Mouse (Mus musculus): ENCODE data around the gene Cd2ap. TPM values are rescaled to one million over a fixed set of nuclear protein-coding genes. Genes with fewer than 3 reads are reported as not detected.

The Cd2ap gene
- total RNA-seq, 2 experiments from 2014 or later = 56.4 to 70.1 TPM

- DNase-seq = no peak
Observed at GRCm38 (mm10) chr17:42863186-42863585, 13.3 kb downstream of the Cd2ap start.

DNA sequence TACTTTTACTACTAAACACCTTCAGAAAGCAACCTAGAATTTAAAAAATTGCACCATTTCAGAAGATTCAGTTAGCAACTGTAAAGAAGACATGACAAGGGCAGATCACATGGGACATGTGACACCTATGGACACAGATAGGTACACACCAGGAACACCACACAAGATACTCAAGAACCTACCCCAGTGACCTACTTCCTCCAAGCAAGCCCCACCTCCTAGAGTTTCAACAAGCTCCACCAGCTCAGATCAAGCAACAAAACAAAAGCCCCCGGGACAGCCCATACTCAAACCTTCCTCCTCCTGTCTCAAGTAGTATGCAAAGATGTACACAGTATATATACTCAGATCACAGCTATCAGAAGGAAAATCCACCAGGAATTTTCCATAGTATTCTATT lies 16.1 kb downstream of the Cd2ap start:
- no peak for DNase-seq

DNA sequence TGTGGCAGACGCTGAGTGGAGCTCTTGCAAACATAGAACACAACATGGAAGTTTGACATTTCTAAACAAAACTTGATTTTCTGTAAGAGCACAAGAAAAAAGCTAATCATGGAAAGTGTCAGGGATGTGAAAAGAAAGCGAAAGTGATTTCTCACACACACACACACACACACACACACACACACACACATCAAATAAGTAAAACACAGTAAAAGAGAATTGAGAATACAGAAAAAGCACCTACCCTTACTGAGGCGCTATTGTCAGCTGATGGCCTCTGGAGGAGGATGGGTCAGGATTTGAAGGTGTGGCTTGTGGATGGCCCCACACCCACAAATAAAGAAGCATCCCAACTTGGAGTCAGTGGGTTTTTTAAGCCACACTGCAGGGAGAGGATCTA lies 19.0 kb downstream of the Cd2ap start:
- no peak for DNase-seq

- no peak for DNase-seq
Observed at GRCm38 (mm10) chr17:42847108-42847507, 29.4 kb downstream of the Cd2ap start.

GRCm38 (mm10) chr17:42837193-42837592 lies 39.3 kb downstream of the Cd2ap start:
- no peak for DNase-seq

- no peak for DNase-seq
Observed at GRCm38 (mm10) chr17:42822787-42823186, 53.7 kb downstream of the Cd2ap start.

DNA sequence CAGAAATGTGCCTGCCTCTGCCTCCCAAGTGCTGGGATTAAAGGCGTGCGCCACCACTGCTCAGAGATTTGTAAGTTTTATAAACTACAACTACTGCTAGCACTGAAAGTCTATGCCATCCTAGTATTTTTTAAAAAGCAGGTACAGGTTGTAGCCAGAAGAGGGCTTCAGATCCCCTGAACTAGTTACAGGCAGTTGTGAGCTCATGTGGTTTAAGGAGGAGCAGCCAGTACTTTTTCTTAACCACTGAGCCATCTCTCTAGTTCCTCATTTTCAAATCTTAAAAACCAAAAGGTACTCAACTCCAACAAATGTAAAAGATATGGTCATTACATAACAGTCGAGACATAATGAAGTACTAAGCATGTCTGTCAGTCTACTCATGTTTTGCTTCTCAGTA lies 61.1 kb downstream of the Cd2ap start:
- no peak for DNase-seq

- no peak for DNase-seq
Observed at GRCm38 (mm10) chr17:42792412-42792975, 84.0 kb downstream of the Cd2ap start.

GRCm38 (mm10) chr17:42790787-42791186 lies 85.7 kb downstream of the Cd2ap start:
- DNase-seq = no peak

GRCm38 (mm10) chr17:42789723-42790122 lies 86.7 kb downstream of the Cd2ap start:
- no peak for DNase-seq

- DNase-seq = no peak
Observed at GRCm38 (mm10) chr17:42788686-42789453, 87.6 kb downstream of the Cd2ap start.

GRCm38 (mm10) chr17:42782156-42782757 lies 94.2 kb downstream of the Cd2ap start:
- peak; percentile 62 to 72 for DNase-seq

- no peak for DNase-seq
Observed at GRCm38 (mm10) chr17:42753791-42754190, 122.7 kb downstream of the Cd2ap start.

DNA sequence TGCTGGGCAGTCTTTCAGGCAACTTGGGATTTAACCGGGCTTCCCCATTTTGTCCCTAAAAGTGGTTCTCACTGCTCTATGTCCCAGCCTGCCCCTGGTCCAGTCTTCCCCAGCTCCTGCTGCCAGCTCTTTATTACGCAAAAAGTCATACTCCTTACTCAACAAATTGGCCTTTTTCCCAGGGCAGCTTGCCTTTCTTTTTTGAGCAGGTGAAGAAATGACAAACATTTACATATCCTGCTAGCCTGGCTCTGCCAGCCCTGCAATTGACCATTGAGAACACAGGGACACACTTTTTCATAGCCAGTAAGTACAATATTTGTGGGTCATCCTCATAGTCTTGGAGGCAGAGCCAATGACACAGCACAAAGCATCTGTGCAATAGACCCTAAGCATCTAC lies 124.3 kb downstream of the Cd2ap start:
- DNase-seq = peak; percentile 36 to 39

GRCm38 (mm10) chr17:42745657-42746420 lies 130.6 kb downstream of the Cd2ap start:
- DNase-seq = no peak

Other genes starting within 250 kb of the Cd2ap start
- gene Adgrf4, start 184.4 kb downstream of the Cd2ap start, total RNA-seq (2021) = under 1 TPM in 1 of 2 experiments, not detected in 1; 0.13 TPM
- not detected for gene Adgrf2, start 134.5 kb downstream of the Cd2ap start, total RNA-seq (2021)
- 1 to 10 TPM; 2.3 to 3.5 TPM for gene Tnfrsf21, start 139.9 kb upstream of the Cd2ap start, total RNA-seq (2021)